Mouse (Mus musculus): Measurements from ENCODE around the gene Ccr1. TPM values are rescaled to one million over a fixed set of nuclear protein-coding genes. Genes with fewer than 3 reads are reported as not detected.
"Not testable (repeated sequence)": the region's sequence is repeated elsewhere in the genome, so short reads cannot be mapped to it uniquely, and the experiment has no call there.

Ccr1 gene
- polyA plus RNA-seq, 1 experiment from 2014 or later = 1.7 TPM

GRCm38 (mm10) chr9:123966858-123967495 lies 1.5 kb downstream of the Ccr1 start:
- H3K4me2 ChIP-seq (ENCODE audit: low read length); DNase-seq; H3K4me3 ChIP-seq (replicated peaks; ENCODE audit: low read depth, low read length); H3K9me3 ChIP-seq (ENCODE audit: control insufficient read depth, low read length); H3K27me3 ChIP-seq (ENCODE audit: control insufficient read depth, insufficient read depth, low read length); H3K9ac ChIP-seq (replicated peaks; ENCODE audit: low read length); ATAC-seq (ENCODE audit: low FRiP score, low TSS enrichment); H3K36me3 ChIP-seq (ENCODE audit: control insufficient read depth, insufficient read depth, low read length); H3K27ac ChIP-seq (replicated peaks; ENCODE audit: low read depth, low read length); H3K4me1 ChIP-seq (ENCODE audit: control insufficient read depth, insufficient read depth, low read length): not testable (repeated sequence)
- WGBS = 89% methylated on average over 1 of the region's 4 CpGs

DNA sequence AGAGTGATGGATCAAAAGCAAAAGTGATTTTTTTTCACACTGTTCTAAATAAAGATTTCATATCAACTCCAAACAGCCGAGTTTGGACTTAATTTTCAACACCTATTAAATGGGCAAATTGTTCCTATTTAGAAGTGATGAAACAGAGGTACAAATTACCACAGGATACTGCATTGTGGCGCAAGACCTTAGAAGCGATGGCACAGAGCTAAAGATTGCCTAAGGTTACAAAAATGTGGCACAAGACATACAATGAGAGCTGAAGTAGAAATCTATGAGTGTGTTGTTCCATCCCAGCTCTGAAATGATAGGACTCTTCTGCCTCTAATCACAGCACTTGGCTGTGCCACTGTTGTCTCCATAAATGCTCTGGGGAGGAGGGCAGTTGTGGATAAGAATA lies 3.7 kb downstream of the Ccr1 start:
- Histone ChIP-seq H3K4me3 (replicated peaks; ENCODE audit: low read depth, low read length) (no peak overlapping the region), H3K4me1 (ENCODE audit: control insufficient read depth, insufficient read depth, low read length) (no peaks in the 10 kb centered on the region), H3K9ac (replicated peaks; ENCODE audit: low read length) (no peak overlapping the region), H3K4me2 (ENCODE audit: low read length) (no peak overlapping the region), H3K36me3 (ENCODE audit: control insufficient read depth, insufficient read depth, low read length) (no peaks in the 10 kb centered on the region), H3K27me3 (ENCODE audit: control insufficient read depth, insufficient read depth, low read length) (no peaks in the 10 kb centered on the region), H3K9me3 (ENCODE audit: control insufficient read depth, low read length) (no peaks in the 10 kb centered on the region), H3K27ac (replicated peaks; ENCODE audit: low read depth, low read length) (no peak overlapping the region)
- ATAC-seq (ENCODE audit: low FRiP score, low TSS enrichment) = no peak
- 85% methylated on average over 3 of the region's 3 CpGs for WGBS
- DNase-seq = no peak

DNA sequence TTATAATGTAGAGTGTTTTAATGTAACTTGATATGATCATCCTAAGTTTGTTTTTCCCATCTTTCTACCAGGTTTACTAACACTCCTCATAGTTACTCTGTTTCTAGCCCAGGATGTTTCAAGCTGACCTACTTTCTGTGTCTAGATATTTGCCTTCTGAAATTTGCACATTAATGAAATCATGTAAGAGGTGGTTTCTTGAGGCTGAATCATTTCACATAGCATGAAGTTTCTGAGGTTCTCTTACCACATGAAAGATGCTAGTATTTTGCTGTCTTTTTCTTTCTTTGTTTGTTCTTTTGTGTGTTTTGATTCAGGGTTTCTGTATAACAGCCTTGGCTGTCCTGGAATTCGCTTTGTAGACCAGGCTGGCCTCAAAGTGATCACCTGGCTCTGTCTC lies 8.3 kb downstream of the Ccr1 start:
- H3K27ac ChIP-seq (replicated peaks; ENCODE audit: low read depth, low read length) = no peak overlapping the region
- H3K4me1 ChIP-seq (ENCODE audit: control insufficient read depth, insufficient read depth, low read length) = no peaks in the 10 kb centered on the region
- ATAC-seq (ENCODE audit: low FRiP score, low TSS enrichment) (no peak), DNase-seq (no peak)
- H3K9ac ChIP-seq (replicated peaks; ENCODE audit: low read length) = no peak overlapping the region
- no peaks in the 10 kb centered on the region for H3K36me3 ChIP-seq (ENCODE audit: control insufficient read depth, insufficient read depth, low read length)
- H3K27me3 ChIP-seq (ENCODE audit: control insufficient read depth, insufficient read depth, low read length) = no peaks in the 10 kb centered on the region
- H3K4me3 ChIP-seq (replicated peaks; ENCODE audit: low read depth, low read length) = no peak overlapping the region
- WGBS = 82% methylated on average over 1 of the region's 1 CpGs
- H3K4me2 ChIP-seq (ENCODE audit: low read length) = no peak overlapping the region
- H3K9me3 ChIP-seq (ENCODE audit: control insufficient read depth, low read length) = no peaks in the 10 kb centered on the region

DNA sequence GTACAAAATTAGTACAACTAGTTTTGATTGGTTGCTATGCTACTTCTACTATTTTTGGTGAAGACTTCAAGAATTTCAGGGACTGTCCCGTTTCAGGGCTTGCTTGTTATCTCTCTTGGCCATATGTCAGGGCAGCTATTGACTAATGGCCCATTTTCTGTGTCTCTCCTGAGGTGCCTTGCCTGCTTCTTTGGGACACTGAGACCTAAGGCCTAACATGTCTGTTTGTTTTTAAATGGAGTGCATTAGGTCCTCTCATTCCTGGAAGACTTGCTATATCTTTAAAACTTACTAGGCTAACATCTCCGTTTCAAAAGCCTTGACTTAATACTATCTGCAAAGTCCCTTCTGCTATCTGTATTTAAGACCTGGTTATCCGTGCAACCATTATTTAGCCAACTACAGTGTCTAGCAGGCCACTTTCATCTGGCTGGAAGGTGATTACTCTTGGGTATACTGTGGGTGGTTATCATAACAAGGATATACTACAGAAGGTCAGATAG lies 10.5 kb downstream of the Ccr1 start:
- Histone ChIP-seq H3K9ac (replicated peaks; ENCODE audit: low read length) (no peak overlapping the region), H3K4me2 (ENCODE audit: low read length) (no peak overlapping the region), H3K27me3 (ENCODE audit: control insufficient read depth, insufficient read depth, low read length) (no peaks in the 10 kb centered on the region), H3K27ac (replicated peaks; ENCODE audit: low read depth, low read length) (no peak overlapping the region), H3K4me3 (replicated peaks; ENCODE audit: low read depth, low read length) (no peak overlapping the region), H3K36me3 (ENCODE audit: control insufficient read depth, insufficient read depth, low read length) (no peaks in the 10 kb centered on the region), H3K4me1 (ENCODE audit: control insufficient read depth, insufficient read depth, low read length) (no peaks in the 10 kb centered on the region), H3K9me3 (ENCODE audit: control insufficient read depth, low read length) (no peaks in the 10 kb centered on the region)
- DNase-seq (no peak), ATAC-seq (ENCODE audit: low FRiP score, low TSS enrichment) (no peak)
- WGBS = 82% methylated on average over 3 of the region's 3 CpGs

DNA sequence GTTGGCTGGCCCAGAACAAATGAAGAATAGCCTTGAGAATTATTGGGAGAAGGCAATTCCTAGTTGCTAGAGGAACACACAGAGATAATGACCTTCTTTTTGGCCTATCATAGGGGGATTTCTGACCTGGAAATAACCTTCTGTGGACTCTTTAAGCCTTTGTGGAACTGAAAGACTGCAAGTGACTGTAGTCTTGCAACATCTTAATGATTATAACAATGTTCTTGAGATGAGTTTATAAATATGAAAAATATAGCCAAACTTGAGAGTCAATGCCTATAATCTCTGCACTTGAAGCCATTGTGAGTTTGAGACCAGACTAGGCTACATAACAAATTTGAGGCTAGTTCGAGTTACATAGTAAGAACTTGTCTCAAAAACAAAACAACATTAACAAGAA lies 11.6 kb downstream of the Ccr1 start:
- H3K36me3 ChIP-seq (ENCODE audit: control insufficient read depth, insufficient read depth, low read length) = no peaks in the 10 kb centered on the region
- H3K27me3 ChIP-seq (ENCODE audit: control insufficient read depth, insufficient read depth, low read length) = no peaks in the 10 kb centered on the region
- H3K27ac ChIP-seq (replicated peaks; ENCODE audit: low read depth, low read length) = no peak overlapping the region
- no peak overlapping the region for H3K9ac ChIP-seq (replicated peaks; ENCODE audit: low read length)
- no peak overlapping the region for H3K4me3 ChIP-seq (replicated peaks; ENCODE audit: low read depth, low read length)
- WGBS = 63% methylated on average over 1 of the region's 1 CpGs
- DNase-seq = no peak
- ATAC-seq (ENCODE audit: low FRiP score, low TSS enrichment) = no peak
- no peak overlapping the region for H3K4me2 ChIP-seq (ENCODE audit: low read length)
- no peaks in the 10 kb centered on the region for H3K9me3 ChIP-seq (ENCODE audit: control insufficient read depth, low read length)
- no peaks in the 10 kb centered on the region for H3K4me1 ChIP-seq (ENCODE audit: control insufficient read depth, insufficient read depth, low read length)

DNA sequence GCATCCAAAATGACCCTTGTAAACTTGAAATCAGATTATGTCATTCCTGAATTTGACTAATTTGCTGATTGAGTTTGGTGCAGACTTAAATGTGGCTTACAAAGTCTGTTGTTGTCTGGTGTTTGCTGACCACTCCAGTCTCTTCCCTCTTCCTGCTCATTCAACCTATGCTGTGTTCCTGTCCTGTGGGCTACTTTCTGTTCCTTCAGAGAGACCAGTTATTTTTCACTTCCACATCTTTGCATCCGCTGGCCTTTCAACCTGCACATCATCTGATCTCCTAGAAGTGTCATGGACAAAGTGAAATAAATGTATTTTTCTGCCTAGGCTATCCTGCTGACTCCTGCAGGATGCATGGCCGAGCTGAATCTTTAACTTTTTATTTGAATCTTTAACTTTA lies 14.9 kb downstream of the Ccr1 start:
- H3K36me3 ChIP-seq (ENCODE audit: control insufficient read depth, insufficient read depth, low read length) = no peaks in the 10 kb centered on the region
- 77% methylated on average over 2 of the region's 2 CpGs for WGBS
- no peaks in the 10 kb centered on the region for H3K9me3 ChIP-seq (ENCODE audit: control insufficient read depth, low read length)
- no peaks in the 10 kb centered on the region for H3K4me1 ChIP-seq (ENCODE audit: control insufficient read depth, insufficient read depth, low read length)
- no peak overlapping the region for H3K4me3 ChIP-seq (replicated peaks; ENCODE audit: low read depth, low read length)
- ATAC-seq (ENCODE audit: low FRiP score, low TSS enrichment) (no peak), DNase-seq (no peak)
- H3K9ac ChIP-seq (replicated peaks; ENCODE audit: low read length) = no peak overlapping the region
- H3K27me3 ChIP-seq (ENCODE audit: control insufficient read depth, insufficient read depth, low read length) = no peaks in the 10 kb centered on the region
- H3K4me2 ChIP-seq (ENCODE audit: low read length) = no peak overlapping the region
- no peak overlapping the region for H3K27ac ChIP-seq (replicated peaks; ENCODE audit: low read depth, low read length)

GRCm38 (mm10) chr9:123951176-123951575 lies 17.3 kb downstream of the Ccr1 start:
- Histone ChIP-seq H3K36me3 (ENCODE audit: control insufficient read depth, insufficient read depth, low read length) (no peaks in the 10 kb centered on the region), H3K4me3 (replicated peaks; ENCODE audit: low read depth, low read length) (no peak overlapping the region)
- DNase-seq = no peak

DNA sequence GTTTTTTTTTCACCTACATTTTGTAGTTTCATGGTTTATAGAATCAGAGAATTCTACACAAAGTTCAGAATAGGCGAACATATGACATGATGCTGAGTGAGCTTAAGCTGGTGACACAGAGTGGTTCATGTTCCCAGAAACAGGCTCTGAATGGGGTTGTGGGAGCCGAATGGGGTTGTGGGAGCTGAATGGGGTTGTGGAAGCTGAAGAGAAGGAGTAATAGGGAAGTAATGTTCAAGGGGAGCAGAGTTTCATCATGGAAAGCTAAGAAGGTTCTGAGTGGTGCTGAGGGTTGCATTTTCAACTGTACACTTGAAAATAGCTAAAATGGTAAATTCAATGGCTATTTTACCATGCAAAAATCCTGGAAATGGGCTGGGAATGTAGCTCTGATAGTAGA lies 19.1 kb downstream of the Ccr1 start:
- DNase-seq (no peak), ATAC-seq (ENCODE audit: low FRiP score, low TSS enrichment) (no peak)
- Histone ChIP-seq H3K36me3 (ENCODE audit: control insufficient read depth, insufficient read depth, low read length) (no peaks in the 10 kb centered on the region), H3K9me3 (ENCODE audit: control insufficient read depth, low read length) (no peaks in the 10 kb centered on the region), H3K4me2 (ENCODE audit: low read length) (no peak overlapping the region), H3K27ac (replicated peaks; ENCODE audit: low read depth, low read length) (no peak overlapping the region), H3K27me3 (ENCODE audit: control insufficient read depth, insufficient read depth, low read length) (no peaks in the 10 kb centered on the region), H3K4me1 (ENCODE audit: control insufficient read depth, insufficient read depth, low read length) (no peaks in the 10 kb centered on the region), H3K9ac (replicated peaks; ENCODE audit: low read length) (no peak overlapping the region), H3K4me3 (replicated peaks; ENCODE audit: low read depth, low read length) (no peak overlapping the region)
- 92% methylated on average over 2 of the region's 2 CpGs for WGBS

More at GRCm38 (mm10) chr9:123951176-123951575, 17.3 kb downstream of the Ccr1 start:
- Histone ChIP-seq H3K4me2 (ENCODE audit: low read length) (no peak overlapping the region), H3K27me3 (ENCODE audit: control insufficient read depth, insufficient read depth, low read length) (no peaks in the 10 kb centered on the region), H3K9me3 (ENCODE audit: control insufficient read depth, low read length) (no peaks in the 10 kb centered on the region), H3K4me1 (ENCODE audit: control insufficient read depth, insufficient read depth, low read length) (no peaks in the 10 kb centered on the region), H3K27ac (replicated peaks; ENCODE audit: low read depth, low read length) (no peak overlapping the region), H3K9ac (replicated peaks; ENCODE audit: low read length) (no peak overlapping the region)
- ATAC-seq (ENCODE audit: low FRiP score, low TSS enrichment) = no peak
- WGBS = 93% methylated on average over 1 of the region's 1 CpGs

DNA sequence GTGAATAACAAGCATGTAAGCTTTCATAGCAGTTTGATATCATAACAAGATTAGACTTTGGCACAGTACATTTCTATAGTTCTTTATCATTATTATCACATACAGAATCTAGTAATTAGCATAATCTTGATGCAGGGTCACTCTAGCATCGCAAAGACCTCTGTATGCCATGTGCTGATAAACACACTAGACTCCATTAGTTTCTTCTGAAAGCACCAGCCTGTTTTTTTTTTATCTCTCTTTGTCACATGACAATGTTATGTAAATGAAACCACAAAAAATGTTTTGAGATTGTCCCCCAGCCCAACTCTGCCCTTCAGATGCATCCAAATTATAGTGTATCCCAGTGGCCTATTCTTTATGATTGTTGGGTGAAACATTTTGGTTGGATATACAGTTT lies 20.7 kb downstream of the Ccr1 start:
- Histone ChIP-seq H3K9ac (replicated peaks; ENCODE audit: low read length) (no peak overlapping the region), H3K27ac (replicated peaks; ENCODE audit: low read depth, low read length) (no peak overlapping the region), H3K9me3 (ENCODE audit: control insufficient read depth, low read length) (no peaks in the 10 kb centered on the region), H3K4me2 (ENCODE audit: low read length) (no peak overlapping the region), H3K27me3 (ENCODE audit: control insufficient read depth, insufficient read depth, low read length) (no peaks in the 10 kb centered on the region), H3K4me3 (replicated peaks; ENCODE audit: low read depth, low read length) (no peak overlapping the region), H3K4me1 (ENCODE audit: control insufficient read depth, insufficient read depth, low read length) (no peaks in the 10 kb centered on the region), H3K36me3 (ENCODE audit: control insufficient read depth, insufficient read depth, low read length) (no peaks in the 10 kb centered on the region)
- WGBS = 73% methylated on average over 1 of the region's 1 CpGs
- no peak for ATAC-seq (ENCODE audit: low FRiP score, low TSS enrichment)
- DNase-seq = no peak
